Mouse (Mus musculus) cerebellum, postnatal 36 days (tissue): ENCODE results near the gene Grin2a.
A peak's percentile ranks its signal among the peaks of the same experiment; 100 is the strongest.

Source experiments
- DNase-seq, 2 experiments: peaks; one replicate each; pipeline ENCODE4 v3.0.0; 2021 to 2022; ENCODE audit warnings: mixed read lengths in 2 of 2

The Grin2a gene

DNA sequence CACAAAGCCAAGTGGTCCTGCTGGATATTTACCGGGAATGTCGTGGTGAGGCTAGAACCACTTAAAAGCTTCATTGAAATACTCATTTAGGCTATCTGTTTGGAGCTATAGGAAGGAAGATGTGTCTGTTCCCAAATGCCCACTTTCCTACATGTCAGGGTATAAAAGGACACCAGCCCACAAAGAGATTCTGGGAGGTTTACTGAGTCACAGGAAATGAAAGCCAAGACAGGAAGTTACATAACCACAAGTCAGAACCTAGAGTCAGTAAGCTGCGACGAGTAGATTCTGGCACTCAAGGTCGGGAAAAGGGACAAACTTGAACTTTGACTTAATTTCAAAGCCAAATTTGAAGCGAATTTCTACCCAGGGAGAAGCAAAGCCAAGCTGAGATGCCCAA lies 30.9 kb downstream of the Grin2a start:
- DNase-seq = no peak

DNA sequence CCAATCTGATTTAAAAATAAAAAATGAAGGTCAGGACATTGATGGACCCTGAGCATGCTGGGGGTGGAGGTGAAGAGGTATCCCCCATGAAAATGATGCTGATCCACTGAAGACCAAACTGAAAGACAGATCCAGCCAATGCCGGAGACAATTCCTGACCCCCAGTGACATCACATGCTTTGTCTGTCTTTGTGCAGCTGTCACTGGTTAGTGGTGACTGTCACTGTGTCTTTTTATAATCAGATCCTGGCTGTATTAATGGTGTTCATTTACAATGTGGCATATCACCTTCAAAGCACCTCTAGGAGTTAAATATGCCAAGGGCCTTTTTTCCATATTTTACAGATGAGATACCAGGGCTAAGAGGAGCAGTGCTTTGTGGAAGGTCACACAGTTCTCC lies 32.9 kb downstream of the Grin2a start:
- DNase-seq = no peak

DNA sequence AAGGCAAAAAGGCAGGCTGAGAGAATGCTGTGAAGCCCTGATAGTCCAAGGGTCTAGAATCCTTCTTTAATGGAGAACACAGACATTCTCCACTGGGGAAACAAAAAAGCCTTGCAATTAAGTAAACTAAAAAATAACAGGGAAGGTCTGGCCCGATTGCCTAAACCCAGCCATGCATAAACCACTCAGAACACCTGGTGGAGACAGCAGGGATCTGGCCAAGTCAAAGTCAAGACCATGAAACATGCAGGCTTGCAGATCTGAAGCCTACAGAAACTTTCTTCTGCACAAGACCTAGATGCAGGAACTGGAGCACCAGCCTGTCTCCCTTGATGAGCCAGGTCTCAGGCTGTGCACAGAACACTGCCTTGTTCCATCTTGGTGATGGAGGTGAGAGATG lies 36.0 kb downstream of the Grin2a start:
- DNase-seq = peak in 1 of 2 experiments; percentile 33

DNA sequence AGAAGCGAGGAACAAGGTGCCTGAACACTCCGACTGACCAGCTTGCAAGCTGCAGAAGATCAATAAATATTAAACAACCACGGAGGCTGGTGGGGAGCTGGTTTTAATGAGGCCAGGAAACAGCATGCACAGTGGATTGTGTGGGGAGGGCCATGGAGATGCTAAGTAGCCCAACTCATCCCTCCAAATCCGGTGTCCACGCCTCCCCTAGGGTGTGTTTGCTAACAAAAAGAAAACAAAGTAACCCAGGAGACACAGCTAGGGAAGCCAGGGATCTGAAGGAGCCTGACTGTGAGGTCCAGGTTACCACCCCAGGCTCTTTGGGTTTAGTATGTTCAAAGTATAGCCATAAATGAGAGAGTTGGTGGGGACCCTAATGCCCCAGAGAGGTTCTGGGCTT lies 41.1 kb downstream of the Grin2a start:
- DNase-seq = no peak

DNA sequence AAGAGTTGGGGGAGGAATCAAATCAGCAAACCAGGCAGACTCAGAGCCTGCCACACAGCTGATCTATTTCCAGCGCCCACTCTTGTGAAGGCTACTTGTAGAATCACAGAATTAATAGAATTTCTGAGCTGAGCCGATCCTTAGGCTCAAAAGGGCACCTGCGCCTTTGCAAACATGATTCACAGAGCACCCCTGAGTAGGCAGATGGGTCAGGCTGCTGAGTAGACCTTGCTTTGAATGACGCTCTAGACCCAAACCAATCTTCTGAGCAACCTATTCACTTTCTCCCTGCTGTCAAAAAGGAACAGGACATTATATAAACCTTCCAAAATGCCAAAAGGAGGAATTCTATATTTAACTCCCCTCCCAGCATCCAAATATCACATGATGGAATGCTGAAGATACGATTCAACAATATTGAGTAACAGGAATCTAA lies 41.9 kb downstream of the Grin2a start:
- no peak for DNase-seq

DNA sequence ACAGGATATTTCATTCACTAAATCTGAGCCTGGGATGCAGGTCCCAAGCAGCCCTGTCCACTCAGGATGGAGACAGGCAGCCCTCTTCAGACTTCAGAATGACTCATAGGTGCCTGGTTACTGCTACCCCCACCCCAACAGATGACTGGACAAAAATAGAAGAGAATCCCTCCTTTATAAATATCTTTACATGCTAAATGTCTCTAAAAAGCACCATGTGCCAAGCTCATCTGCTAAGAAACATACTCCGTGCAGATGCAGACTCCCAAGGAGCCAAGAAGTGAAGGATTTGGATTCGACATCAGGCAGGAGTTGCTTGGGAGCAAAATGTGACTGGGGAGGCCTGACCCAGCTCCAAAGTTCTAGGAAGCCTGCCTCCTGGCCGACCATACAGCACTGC lies 46.1 kb downstream of the Grin2a start:
- no peak for DNase-seq

DNA sequence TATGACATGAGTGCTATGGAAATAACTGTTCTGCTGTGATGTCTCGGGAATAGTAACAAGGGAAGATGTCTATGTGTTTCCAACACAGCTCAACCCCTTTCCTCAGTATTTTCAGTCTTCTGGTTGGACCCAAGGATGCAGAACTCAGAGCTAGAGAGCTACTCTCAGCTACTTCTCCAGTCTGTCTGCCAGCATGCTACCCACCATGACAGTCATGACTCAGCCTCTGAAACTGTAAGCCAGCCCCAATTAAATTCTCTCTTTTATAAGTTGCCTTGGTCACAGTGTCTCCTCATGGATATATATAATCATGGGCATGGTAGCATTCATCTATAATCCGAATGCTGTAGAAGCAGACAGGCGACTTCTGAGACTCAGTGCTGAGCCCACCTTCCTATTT lies 47.9 kb downstream of the Grin2a start:
- DNase-seq = no peak

DNA sequence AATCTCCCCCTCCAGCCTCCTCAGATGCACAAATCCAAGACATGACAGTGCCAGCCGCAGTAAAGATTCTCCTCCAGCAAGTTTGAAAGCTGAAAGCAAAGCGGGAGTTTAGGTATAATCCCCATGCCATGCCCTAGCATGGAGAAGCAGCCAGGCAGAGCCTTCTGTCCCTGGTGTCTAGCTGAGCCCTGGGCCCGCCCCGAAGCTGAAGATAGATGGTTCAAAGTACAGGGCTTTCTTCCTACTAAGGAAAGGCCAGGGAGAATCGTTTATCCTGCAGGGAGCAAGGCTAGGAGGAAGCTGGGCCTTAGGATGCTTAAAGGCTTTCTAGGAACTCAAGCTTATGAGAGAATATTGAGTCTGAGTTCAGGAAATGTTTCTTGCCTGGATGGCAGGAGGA lies 50.5 kb downstream of the Grin2a start:
- DNase-seq = no peak

DNA sequence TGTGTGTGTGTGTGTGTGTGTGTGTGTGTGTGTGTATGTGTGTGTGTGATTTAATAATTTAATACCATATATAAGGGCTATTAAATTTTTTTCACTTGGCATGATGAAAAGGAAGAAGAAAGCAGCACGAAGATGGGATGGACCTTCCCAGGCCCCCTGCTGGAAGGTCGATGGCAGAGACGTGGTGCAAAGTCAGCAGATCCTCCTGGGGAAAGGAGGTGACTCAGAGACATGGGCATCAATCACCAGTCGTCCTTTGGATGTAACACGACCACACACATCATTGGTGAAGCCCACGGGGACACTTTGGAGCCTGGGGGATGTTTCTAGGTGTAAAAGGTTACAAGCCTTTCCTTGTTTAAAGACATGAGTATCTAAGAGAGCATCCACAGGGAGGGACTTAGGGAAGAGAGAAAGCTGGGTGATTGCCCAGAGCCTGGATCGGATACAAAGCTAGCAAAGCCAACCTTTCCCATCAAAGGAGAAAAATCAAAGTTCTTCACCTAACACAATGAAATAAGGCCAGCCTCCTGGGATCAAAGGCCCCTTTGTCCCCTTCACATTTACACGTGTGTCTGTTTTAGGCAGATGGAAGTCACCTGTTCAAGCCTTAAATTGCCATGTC lies 53.9 kb downstream of the Grin2a start:
- peak; percentile 45 to 64 for DNase-seq

DNA sequence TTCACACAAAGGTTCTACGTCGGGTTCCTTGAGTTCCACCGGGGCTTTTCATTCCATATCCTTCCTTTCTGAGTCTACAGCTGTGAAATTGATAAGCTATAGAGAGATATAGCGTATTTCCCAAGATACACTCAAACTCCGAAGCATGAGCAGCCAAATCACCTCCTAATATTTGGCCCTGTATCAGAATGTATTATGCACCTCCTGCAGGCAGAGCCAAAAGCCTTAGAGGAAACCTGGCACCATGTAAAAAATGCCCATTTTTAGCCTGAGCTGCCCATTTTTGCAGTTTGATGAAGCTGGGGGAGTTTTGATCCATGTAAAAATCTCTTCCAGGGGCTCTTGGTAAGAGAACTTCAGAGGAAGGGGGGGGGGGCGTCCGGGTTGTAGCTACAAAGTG lies 54.6 kb downstream of the Grin2a start:
- peak; percentile 34 to 51 for DNase-seq

DNA sequence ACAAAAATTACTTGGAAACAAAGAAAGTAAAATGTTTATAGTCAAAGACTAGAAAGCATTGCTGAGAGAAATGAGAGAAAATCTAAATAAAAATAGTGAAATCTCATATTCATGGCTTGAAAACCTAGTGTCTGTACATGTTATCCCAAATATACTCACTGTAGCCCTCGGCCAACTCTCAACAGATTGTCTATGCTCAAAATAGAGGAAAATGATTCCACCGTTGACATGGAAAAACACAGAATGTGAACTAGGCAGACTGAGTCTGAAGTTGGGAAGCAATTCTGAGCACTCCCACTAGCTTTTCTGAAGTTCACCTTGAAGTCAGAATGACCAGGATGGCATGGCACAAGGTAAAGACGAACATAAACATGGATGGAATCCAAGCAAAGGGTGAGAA lies 84.7 kb downstream of the Grin2a start:
- DNase-seq = peak in 1 of 2 experiments; percentile 35

DNA sequence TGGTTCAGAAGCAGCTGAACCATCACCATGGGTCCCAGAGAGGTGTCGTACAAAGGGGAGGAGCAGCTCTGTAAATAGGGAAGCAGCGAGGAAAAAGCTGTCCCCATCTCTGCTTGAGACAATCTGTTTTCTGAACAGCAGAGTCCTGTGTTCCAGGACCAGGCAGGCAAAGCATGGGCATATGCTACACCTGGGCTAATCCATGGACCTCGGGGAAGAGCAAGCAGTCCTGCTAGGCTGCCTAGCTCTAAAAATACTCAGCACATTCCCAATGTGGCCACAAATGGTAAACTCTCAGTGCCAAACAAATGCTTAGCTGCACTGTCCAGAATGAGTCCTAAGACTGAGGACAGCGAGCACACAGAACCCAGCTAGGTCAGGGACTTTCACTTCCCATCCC lies 86.1 kb downstream of the Grin2a start:
- peak; percentile 69 to 72 for DNase-seq

DNA sequence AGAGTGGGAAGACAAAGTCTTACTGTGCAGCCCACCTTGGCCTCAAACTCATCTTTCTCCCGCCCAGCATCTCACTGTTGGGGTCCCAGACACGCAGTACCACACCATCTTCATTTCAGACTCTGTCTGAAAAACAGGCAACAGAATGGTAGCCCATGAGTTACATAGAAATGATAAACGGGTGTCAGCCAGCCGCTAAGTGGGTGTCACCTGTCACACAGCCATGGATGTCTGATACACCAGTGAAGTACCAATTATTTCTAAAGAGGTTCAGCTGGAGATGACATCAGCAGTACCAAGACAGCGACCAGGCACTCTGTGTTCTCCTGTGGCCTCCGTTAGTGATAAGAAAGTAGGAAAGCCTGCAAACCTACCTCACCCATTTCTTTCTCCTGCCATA lies 90.9 kb downstream of the Grin2a start:
- DNase-seq = no peak

DNA sequence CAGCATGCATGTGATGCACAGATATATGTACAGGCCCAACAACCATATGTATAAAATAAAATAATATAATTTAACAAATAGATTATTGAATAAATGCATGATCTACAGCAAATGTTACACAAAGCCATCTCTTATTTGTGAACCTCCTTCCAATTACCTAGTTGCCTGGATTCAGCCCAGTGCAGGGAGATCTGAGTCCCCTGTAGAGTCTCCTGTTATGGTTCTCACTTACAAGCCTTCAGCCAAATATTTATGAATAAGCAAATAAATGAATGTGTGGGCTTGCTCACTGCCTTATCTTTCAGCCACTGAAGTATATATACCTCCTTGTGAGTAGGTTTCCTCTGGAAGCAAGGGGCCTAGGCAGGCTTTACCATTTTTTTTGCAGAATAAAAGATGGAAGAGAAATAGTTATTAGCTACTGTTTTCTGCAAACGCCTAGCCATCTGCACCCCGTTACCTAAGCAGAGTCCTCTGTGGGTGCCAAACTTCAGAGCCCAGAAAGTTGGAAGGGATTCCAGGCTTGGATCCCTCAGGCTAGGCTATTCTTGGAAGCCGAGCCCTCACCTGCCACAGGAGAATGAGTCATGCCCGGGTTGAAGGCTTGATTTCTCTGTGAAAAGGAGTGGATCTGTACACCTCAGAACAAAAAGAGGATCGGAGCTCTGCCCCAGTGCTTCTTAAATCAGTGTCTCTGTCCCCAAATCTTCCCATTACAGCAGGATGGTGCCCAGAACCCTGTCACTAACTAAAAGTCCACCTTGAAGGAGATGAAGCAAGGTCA lies 92.5 kb downstream of the Grin2a start:
- peak; percentile 83 to 87 for DNase-seq

DNA sequence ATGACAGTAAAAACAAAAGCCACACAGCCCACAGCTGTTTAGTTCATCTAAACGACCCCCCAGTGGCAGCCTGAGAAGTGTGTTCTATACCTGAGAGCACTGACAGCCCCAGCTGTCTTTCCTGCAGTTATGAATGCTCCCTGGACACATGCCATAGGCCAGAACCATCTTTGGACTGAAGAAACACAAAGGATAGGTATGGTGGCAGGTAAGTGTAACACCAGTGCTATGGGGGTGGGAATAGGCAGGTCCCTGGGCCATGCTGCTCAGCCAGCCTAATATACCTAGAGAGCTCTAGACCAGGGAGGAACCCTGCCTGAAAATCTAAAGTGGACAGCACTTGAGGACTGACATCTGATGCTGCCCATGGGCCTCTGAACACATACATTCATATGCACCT lies 93.9 kb downstream of the Grin2a start:
- DNase-seq = no peak

DNA sequence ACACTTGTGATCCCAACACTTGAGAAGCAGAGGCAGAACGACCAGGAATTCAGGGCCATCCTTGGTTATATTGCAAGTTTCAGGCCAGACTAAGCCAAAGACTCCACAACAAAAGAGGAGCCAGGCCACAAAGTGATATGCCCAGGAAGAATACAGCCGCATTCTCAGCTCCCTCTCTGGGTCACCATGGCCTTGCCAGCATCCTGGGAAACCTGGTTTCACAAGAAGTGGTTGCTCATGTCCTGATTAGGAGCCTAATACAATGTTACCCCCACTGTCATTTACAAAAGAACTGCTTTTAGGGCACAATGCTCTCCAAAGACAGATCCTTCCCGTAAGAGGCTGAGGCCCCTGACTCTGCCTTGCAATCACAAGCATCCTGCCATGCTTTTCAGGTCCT lies 94.4 kb downstream of the Grin2a start:
- DNase-seq = no peak

DNA sequence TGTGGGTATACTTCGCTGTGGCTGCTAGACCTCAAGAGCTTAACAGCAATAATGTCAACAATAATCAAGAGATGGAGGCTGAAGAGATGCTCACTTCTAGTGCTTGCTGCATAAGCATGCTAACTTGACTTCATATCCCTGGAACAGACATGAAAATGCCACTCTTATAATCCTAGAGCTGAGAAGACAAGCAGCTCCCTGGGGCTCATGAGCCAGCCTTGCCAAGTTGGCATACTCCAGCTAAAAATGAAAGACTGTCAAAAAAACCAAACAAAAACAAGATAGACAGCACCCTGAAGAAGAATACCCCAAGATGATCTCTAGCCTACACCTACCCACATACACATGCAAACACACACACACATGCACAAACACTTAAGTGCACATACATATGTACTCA lies 95.2 kb downstream of the Grin2a start:
- DNase-seq = peak in 1 of 2 experiments; percentile 49

DNA sequence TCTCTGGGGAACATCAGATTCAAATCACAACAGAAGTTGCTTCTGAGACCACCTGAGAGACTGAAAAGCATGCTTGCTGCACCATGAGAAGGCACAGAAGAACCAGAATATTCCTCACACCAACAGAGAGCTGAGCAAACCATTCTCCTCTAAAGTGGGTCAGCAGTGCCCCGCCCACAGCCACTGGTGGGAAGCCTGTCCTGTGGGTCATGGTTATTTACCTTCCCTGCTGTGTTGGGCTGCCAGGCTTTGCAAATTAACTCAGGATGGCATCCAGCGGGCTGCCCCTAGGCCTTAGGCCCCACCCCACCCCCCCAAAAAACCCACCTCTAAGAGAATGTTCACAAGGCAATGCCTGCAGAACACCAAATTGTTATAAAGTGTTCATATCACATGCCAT lies 96.2 kb downstream of the Grin2a start:
- DNase-seq = no peak

DNA sequence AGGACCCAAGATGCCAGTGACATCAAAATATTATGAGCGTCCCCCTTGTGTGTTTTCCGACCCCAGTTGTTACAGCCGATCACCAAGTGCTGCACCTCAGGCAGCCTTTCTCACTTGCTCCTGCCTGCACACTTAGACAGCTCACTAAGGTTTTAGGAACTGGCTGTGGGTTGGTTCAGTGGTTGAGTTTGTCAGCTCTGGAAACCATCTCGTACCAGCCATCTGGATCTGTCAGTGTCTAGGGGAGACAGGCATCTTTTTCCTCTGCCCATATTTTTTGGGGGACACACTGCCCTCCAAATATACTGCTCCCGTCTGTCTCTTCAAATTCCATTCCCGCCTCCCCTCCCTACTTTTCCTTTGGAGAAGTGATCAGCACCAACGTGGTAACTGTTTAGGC lies 99.8 kb downstream of the Grin2a start:
- DNase-seq = no peak

DNA sequence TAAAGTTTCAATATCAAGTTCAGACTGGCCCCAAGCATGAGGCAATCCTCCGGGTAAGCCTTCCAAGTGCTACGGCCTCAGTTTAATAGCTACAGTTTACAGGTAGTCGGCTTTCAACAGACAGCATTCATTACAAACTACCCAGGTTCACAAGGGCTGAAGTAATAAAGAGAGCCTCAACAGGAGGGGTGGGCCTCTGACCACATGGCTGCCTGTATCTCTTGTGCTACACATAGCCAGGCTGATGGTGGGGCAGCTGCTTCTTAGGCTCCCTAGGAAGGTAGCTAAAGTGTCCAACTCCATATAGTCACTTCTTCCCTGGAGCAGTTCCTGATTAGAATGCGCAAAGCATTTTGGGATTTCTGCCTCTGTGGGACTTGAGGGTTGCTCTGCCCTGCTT lies 109.2 kb downstream of the Grin2a start:
- no peak for DNase-seq

DNA sequence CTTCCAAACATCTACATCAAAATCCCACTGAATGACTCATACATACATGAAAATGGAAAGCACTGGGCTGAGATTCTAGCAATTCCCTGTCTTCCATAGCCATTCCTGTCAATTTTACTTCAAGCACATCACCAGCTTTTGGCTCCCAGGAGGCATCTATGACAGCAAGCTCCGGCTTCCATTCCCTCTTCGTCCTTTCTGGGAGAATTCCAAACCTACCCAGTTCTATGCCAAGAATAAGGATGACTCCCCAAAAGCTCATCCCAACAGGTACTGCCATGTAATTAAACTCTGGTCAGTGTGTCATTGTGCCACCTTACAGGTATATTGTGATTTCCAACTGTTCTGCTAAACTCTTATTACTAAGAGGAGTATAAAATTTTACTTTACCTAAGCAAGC lies 111.2 kb downstream of the Grin2a start:
- DNase-seq = no peak

DNA sequence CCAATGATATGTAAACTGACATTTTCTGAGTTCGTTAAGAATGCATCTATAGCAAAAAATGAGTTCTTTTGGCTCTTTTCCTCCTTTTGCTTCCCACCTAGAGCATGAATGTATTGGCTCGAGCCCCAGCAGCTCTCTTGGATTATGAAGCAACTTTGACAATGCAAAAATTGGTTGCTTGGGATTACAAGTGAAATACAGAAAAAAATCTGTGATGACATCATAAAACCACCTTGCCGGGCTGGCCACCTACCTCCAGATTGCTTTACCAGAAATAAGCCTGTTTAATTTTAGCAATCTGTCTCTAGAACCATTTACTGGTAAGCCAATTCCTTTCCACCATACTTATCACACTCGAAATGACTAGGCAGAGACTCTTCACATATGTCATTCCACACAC lies 112.9 kb downstream of the Grin2a start:
- DNase-seq = no peak

DNA sequence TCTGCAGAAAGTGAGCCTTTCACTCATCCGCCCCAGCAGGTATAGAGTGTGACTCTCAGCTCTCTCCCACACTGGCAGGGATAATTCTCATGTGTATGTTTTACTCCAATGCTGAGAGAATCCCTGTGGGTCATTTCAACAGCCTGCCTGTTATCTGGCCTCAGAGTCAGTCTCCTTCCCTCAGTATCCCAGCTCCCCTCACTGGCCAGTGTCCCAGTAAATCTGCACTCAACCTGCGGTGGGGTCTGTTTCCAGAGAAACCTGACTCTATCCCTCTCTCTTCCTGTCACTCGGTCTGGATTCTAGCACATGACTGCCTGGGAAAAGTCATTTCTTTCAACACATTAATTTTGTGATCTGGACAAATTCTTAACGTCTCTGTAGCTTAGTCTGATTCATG lies 122.4 kb downstream of the Grin2a start:
- DNase-seq = peak in 1 of 2 experiments; percentile 35

DNA sequence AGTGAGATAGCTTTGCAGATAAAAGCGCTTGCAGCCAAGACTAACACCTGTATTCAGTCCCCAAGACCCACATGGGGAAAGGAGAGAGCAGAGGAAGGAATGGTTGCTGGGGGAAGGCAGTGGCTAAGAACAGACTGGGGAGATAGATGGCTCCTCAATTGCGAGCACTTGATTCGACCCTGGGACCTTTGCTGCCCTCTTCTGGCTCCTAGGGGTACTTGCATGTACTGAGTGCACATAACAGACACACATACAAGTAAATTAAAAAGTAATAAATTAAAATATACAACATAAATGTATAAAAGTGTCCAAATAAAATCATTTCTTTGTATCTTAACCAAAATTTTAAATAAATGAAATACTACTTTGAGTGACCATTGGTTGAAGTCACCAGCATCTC lies 129.7 kb downstream of the Grin2a start:
- no peak for DNase-seq

DNA sequence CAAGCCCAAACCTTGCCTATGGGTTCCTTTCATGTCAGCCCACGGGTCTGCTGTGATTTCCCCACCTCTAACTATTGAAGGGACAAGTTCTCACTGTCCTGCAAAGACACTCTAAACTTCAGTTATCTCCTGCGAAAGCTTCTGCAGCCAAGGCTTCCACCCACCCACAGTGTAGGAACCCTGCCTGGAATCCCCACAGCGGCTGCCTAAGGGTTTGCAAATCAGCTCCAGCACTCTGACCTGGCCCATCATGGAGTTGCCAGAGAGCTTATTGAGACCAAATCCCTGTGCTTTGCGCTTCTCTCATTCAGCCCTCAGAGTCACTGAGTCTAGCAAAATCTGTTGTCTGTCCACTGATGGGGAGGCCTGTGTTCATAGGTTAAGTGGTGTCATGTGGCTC lies 130.3 kb downstream of the Grin2a start:
- no peak for DNase-seq
